Mouse (Mus musculus) G1E-ER4 (cell line): ENCODE data around the gene Tcte3. TPM values are rescaled to one million over a fixed set of nuclear protein-coding genes. Genes with fewer than 3 reads are reported as not detected.
"Not testable (repeated sequence)": the region's sequence is repeated elsewhere in the genome, so short reads cannot be mapped to it uniquely, and the experiment has no call there.

Experiments used
- GATA1 ChIP-seq: IDR thresholded peaks from one replicate; pipeline ENCODE4 v1.8.0; 2012; ENCODE audit warnings: low read length, inconsistent platforms
- polyA plus RNA-seq: library from polyadenylated mRNA; stranded (reverse); fragments of >175 nt; gene quantifications from 2 replicates; pipeline ENCODE4 v1.2.3, GENCODE M21; 2012

Gene Tcte3
- polyA plus RNA-seq: 1.2 and 2.1 TPM in 2 replicates

DNA sequence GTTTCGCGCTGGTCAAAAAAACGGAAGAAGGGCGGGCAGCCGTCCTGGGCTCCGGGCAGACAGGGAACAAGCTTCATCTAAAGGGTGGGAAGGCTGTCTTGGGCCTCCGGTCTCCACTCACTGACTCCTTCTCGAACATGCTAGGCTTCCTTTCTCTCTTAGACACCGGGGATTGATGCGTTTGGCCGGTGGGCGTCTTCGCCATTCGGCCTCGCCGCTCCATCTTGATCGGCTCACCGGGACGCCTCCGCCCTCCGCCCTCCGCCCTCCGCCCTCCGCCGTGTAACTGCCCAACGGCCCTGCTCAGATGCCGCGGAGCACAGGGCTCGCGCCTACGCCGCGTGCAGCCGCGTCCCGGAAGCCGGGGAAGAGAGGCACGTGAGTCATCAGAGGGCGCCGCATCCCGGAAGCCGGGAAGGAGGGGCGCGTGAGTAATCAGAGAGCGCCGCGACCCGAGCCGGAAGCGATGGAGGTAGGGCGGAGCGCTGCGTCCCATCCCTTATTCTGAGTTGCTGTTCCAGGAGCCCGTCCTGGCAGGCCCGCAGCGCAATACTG is at the start of gene Tcte3, which contains the start of the genes Ermard and Gm3448:
Gene Tcte3 (minus strand): TSS at position 314 of the 555 bp plus-strand sequence.
Gene Ermard (plus strand): TSS at position 34 of the 555 bp plus-strand sequence.
Gene Gm3448 (minus strand): TSS at position 363 of the 555 bp plus-strand sequence.
- not testable (repeated sequence) for TF ChIP-seq GATA1

DNA sequence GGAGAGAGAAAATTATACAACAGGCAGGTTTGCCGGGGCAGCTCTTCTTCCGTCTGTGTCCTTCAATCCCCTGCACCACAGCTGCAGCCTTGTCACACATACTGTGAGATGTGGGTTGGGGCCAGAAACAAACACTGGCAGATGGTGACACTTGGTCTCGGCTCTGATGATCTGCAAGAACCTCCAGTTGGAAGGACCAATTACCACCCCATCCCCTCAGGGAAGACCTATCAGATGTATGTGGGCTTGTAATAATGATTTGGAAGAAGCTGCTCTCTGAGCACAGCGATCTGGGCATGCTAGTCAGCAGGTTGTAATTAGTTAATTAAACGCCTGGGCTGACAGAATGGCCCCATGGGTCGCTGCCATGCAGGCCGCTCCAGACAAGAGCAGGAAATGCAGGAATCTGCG is 47.3 kb upstream of the Tcte3 start:
- no peak for TF ChIP-seq GATA1

DNA sequence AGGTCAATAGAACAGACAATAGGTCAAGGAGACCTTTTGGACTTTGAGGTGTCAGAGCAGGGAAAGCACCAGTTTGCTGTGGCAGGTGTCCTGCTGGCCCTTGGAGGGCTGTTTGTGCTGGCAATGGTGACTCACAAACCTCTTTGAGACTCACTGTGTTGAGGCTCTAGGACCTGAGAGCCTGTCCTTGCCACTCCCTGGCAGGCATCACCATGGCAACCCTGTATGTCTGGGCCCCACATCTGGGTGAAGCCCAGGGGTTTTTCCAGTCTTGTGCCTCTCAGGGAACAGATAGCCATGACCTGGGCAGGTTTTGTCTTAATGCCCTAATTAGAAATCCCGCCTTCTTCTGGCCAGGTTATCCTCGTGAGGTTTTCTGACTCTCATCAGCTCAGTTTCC is 46.9 kb upstream of the Tcte3 start:
- no peak for TF ChIP-seq GATA1

DNA sequence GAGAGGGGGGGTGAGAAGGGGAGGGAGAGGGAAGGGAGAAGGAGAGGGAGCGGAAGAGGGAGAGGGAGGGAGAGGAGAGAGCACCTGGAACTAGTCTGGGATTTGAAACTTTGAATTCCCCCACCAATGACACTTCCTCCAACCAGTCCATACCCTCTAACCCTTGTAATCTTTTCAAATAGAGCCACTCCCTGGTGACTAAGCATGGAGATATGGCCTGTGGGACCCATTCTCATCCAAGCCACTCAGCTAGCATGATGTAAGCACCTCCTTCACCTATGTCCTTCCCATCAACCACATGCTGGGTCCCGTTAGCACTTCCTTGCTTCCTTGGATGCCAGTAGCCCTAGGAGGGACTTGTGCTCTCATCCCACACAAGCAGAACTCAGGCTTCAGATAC is 43.7 kb upstream of the Tcte3 start:
- TF ChIP-seq GATA1: no peak

DNA sequence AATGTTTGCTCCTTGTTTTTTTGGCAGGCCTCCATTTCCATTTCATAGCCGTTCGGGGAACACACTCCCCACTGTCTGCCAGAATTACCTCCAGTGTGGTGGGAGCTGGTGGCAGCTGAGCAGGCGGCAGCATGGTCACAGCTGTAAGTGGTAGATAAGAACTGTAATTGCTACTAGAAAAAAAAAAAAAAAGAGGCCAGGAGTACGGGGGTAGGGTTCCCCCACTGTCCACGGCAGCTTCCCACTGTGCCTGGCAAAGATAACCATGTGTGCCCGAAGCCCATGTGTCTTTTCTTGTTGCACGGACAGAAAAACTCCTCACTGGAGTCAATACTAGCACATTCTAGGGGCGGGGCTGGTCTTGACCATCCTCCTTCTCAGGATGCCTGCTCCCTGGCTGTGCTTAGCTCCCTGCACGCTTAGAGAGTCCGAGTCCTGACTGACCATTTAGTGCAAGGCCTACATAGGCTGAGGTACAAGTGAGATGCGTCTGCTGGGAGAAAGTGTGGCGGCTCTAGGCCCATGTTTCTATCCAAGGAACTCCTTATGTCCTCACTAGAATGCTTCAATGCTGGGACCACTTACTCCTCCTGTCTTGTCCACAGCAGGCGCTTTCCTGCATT is 43.0 kb upstream of the Tcte3 start:
- peak; percentile 51 for TF ChIP-seq GATA1

GRCm38 (mm10) chr17:15077536-15077935 is 36.2 kb upstream of the Tcte3 start:
- TF ChIP-seq GATA1: no peak

- no peak for TF ChIP-seq GATA1
Observed at GRCm38 (mm10) chr17:15075033-15075432, 33.7 kb upstream of the Tcte3 start.

DNA sequence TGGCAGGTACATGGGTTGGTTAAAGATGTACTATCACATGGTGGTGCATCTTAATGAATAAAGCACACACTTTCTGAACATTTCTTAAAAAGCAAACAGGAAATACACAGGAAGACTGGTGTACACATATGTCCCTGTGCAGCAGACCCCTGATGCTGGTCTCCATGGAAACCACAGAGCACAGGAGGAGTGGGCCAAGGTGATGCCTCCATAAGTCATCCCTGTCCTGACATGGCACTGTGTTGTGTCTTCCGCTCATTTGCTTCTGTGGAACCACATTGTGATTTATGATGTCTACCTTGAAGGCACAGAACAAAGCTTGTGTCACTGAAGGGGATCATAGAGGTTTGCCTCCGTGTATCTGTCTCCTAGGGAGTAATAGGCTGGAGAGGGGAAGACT is 30.9 kb upstream of the Tcte3 start:
- TF ChIP-seq GATA1: no peak

DNA sequence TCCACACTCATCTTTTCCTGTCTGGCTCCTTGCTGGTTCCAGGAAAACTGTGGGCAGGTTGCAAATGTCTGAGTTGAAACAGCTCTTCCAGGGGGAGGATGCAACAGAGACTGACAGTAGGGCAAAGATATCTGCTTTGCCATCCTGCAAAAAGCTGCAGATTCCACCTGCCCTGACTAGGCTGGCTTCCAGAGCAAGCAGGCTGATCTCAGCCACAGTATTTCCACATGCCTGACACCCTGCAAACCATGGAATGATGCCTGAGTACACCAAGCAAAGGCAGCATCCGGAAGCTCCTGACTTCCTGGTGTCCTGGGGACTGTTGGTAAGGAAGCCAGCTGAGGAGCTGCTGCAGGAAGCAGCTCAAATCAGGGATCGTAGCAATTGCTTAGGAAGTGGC is 27.8 kb upstream of the Tcte3 start:
- TF ChIP-seq GATA1: no peak

DNA sequence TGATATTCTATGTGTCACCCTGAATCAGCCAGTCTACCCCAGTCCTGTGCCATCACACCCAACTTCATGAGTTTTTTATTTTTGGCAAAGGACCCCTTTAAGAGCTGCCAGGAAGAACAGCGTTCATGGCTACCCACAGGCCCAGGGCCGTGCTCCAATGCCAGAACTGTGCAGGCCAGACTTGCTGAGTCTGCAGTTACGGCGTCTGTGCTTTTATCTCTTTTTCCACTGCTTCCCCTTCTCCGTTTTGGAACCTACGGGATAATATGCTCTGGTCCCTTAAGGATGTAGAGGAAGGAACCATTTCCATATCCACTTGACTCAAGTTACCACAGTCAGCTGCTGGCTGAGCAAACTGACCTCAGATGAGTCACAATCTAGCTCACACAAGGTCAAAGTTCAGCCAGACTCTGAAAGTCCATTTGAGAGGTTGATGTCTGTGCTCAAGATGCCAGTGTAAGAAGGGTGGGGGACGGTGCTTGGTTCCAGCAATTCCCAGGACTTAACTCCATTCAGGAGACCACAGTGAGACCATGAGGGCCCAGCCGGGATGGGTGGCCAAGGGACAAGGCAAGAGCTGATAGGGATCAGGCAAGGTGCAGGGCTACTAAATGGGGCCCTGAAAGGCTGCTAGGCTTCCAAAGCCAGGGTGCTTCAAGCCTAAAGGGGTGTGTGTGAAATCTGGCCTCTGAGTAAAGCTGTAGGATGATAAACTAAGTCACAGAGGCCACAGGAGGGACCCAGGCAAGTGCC is 26.9 kb upstream of the Tcte3 start:
- no peak for TF ChIP-seq GATA1

- TF ChIP-seq GATA1: no peak
Observed at GRCm38 (mm10) chr17:15066911-15067310, 25.6 kb upstream of the Tcte3 start.

DNA sequence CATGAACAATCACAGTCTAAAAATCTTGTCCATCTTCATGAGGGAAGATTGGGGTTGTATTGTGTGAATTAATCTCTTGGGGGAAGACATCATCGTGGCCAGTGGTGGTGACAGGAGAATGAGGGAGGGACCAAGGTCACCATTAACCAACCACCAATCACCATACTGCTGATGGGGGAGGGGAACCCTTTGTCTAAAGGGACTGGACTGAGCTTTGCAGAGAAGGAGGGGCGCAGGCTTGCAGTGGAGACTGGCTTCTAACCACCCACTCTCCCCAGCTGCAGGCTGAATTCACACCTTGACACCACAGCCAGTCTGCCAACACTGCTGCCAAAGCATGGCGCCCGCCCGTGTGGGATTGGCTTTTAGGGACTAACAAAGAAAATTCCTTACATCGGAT is 24.8 kb upstream of the Tcte3 start:
- TF ChIP-seq GATA1: no peak

GRCm38 (mm10) chr17:15065391-15066024 is 24.2 kb upstream of the Tcte3 start:
- no peak for TF ChIP-seq GATA1

- no peak for TF ChIP-seq GATA1
Observed at GRCm38 (mm10) chr17:15060356-15060755, 19.1 kb upstream of the Tcte3 start.

- no peak for TF ChIP-seq GATA1
Observed at GRCm38 (mm10) chr17:15059646-15060045, 18.4 kb upstream of the Tcte3 start.

DNA sequence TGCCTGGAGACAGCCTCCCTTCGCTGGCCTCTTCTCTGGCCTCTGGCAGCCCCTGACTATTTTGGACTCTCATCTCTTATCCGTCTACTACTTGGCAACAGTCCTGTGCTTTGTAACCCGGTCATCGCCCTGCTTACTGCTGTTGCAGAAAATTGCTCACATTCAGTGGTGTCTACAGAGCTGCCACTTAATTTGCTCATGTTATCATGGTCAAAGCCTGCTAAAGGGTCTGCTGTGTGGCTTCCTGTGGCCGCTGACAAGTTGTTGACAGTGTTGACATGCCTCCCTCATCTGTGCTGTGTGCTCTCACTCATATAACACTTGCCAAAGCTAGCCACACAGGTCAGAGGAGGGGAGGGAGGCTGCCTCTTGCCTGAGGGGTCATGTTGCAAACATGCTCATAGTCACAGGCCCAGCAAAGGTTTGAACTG is 16.9 kb upstream of the Tcte3 start:
- no peak for TF ChIP-seq GATA1
